Mouse (Mus musculus) cortical plate, adult 2 months (tissue): ENCODE results near the gene Wdr5. TPM values are rescaled to one million over a fixed set of nuclear protein-coding genes. Genes with fewer than 3 reads are reported as not detected.
A peak's percentile ranks its signal among the peaks of the same experiment; 100 is the strongest.

ENCODE experiments used
- H3K27ac ChIP-seq: fragments of 200-500 bp; 2 replicates; pipeline ENCODE4 v1.5.1; 2012; ENCODE audit warnings: low read length, control low read depth, inconsistent platforms; ENCODE audit not compliant: insufficient read depth
- H3K4me1 ChIP-seq: fragments of 200-500 bp; 2 replicates; pipeline ENCODE4 v1.6.1; 2011; ENCODE audit warnings: low read length; ENCODE audit not compliant: control insufficient read depth, insufficient read depth
- H3K4me3 ChIP-seq: fragments of 200-500 bp; 2 replicates; pipeline ENCODE4 v1.5.1; 2011; ENCODE audit warnings: mild to moderate bottlenecking, low read length, control low read depth; ENCODE audit not compliant: insufficient read depth
- CTCF ChIP-seq: fragments of 200-500 bp; IDR thresholded peaks from 2 replicates; pipeline ENCODE4 v1.5.1; 2011; ENCODE audit warnings: mild to moderate bottlenecking, control low read depth, low read length; ENCODE audit not compliant: insufficient read depth; ENCODE audit errors: extremely low read depth
- POLR2A ChIP-seq: fragments of 200-500 bp; IDR thresholded peaks from 2 replicates; pipeline ENCODE4 v1.6.1; 2011; ENCODE audit warnings: mild to moderate bottlenecking, low read length, control low read depth; ENCODE audit not compliant: insufficient read depth; ENCODE audit errors: extremely low read depth
- polyA plus RNA-seq: library from polyadenylated mRNA; depleted of rRNA; stranded (reverse); fragments of >200 nt; gene quantifications from 2 replicates; pipeline ENCODE4 v1.2.3, GENCODE M21; 2012; rRNA removed

The Wdr5 gene
- polyA plus RNA-seq, 1 experiment: 27.6 TPM

DNA sequence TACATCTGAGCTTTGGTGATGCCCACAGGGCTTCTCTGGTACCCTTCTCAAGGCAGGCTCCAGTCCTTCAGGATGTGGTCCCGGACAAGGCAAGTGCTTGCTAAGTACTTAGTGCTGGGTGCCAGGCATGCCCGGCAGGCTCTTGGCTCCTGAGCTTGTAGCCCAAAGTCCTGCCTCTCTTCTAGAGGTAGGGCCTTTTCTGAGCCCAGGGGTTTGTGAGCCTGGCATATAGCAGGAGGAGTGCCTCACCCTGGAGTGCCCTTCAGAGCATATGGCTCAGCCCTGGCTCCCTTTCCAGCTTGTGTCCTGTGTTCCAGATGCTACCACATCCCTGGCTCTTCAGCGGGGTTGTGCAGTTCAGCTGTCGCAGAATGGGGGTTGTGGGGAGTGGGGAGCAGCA is 49.7 kb downstream of the Wdr5 start:
- Histone ChIP-seq H3K4me1 (no peaks in the 10 kb centered on the region), H3K4me3 (no peak overlapping the region), H3K27ac (no peak overlapping the region)
- TF ChIP-seq POLR2A (no peak), CTCF (no peak)

DNA sequence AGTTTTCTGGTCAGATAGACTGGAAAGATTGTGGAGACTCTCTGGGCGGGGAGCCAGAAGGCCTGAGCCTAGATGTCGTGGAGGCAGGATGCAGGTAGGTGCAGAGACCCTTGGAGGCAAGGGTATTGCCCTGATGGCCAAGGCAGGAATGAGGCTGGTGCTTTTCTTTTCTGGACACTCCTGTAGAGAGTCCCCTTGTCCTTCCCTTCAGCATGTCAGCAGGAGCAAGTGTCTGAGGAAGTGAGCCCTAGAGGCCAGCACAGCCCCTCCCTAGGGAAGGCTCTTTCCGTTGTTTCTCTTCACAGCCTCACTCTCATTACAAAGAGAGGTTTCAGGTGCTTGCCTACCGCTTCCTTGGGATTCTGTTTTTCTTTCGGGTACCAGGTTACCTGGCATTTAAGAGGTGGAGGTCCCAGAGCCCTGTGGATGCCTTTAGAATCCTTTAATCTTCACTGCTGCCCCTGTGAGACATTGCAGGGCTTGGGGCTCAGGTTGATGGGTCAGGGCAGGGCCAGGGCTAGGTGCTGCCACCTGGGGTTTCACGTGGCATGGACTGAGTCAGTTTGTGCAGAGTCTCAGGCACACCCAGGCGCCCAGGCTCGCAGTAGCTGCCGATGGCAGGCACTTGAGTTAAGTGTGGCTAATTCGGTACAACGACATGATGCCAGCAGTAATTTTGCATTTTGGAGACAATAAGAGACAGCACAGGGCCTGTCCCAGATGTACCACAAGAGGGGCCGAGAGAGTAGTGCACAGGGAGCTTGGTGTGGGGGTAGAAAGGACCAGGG is 50.6 kb downstream of the Wdr5 start:
- H3K27ac ChIP-seq: no peak overlapping the region
- TF ChIP-seq CTCF (no peak), POLR2A (no peak)

DNA sequence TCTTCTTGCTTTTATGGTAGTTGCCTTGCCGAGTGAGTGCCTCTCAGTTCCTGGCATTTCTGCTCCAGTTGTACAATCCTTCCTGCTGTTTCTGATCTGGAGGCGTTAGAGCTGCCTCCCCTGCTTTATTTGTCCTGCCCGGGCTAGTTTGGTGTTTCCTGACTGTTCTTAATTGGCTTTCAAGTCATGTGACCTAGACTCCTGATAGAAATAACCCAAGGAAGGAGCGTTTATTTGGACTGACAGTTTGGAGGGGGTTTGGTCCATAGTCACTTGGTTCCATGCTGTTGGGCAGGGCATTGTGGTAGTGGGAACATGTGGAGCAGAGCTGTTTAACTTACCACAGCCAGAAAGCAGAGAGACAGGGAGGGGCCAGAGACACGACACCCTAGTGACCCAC is 55.9 kb downstream of the Wdr5 start:
- Histone ChIP-seq H3K27ac (no peak overlapping the region), H3K4me1 (peaks cover 4% of the 10 kb centered on the region), H3K4me3 (no peak overlapping the region)
- TF ChIP-seq POLR2A: no peak
- TF ChIP-seq CTCF: no peak

More for the DNA sequence above, 50.6 kb downstream of the Wdr5 start:
- Histone ChIP-seq H3K4me1 (no peaks in the 10 kb centered on the region), H3K4me3 (no peak overlapping the region)

DNA sequence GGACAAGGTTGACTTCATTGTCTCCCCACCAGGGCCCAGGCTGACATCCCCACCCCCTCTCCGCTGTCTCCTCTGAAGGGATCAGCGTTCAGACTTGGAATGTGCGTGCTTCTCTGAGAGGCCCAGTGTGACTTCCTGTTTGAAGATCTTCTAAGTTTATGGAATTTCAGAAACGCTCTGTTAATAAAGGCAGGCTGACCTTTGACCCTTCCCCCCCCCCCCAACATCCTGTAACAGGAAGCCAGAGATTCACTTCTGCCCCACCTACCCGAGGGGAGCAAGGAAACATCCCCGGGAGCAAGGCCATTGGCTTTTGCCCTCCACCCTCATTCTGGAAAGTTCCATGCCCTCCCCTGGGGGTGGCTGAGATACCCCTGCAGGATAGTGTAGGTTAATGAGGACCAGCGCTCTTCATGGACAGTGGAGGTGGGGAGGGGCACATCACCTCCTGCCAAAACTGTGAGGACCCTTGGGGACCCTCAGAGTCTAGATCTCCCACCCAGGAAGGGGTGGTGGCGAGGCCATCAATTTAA is 57.4 kb downstream of the Wdr5 start:
- H3K27ac ChIP-seq: no peak overlapping the region
- TF ChIP-seq CTCF: no peak
- TF ChIP-seq POLR2A: no peak
- peaks cover 4% of the 10 kb centered on the region for H3K4me1 ChIP-seq
- no peak overlapping the region for H3K4me3 ChIP-seq

DNA sequence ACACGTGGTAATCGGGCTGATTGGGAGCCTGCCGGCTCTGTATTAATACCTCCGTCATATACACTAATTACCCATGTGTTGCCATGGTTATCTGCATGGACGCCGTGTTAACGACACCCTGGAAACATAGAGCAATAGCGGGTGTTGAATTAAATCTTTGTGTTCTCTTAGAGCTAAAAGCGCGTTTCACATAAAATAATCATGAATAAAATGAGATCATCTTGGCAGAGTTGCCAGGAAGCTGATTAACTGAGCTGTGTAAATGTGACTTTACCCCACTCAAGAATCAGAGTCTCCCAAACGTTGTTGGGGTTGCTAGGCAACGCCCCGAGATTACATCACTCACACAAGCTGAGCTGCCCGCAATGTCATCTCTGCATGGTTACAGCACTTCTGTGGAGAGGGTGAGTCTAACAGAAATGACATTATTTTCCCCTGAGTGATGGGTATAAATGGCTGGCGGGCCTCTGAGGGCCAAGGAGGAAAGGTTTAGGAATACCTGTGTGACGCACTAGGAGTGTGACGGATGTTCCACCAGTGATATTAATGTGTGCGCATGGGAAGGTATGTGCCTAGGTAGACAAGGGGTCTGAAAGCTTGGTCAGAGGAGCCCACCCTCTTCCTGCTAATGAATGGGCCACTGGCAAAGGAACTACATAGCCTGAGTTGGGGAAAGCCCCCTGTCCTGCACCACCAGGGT is 58.1 kb downstream of the Wdr5 start:
- TF ChIP-seq CTCF: no peak
- TF ChIP-seq POLR2A: 0 out of 2 replicates have a peak, but pooled peaks have one; percentile 26
- Histone ChIP-seq H3K27ac (no peak overlapping the region), H3K4me1 (peaks cover 4% of the 10 kb centered on the region), H3K4me3 (peak overlapping the region; percentile 6)

DNA sequence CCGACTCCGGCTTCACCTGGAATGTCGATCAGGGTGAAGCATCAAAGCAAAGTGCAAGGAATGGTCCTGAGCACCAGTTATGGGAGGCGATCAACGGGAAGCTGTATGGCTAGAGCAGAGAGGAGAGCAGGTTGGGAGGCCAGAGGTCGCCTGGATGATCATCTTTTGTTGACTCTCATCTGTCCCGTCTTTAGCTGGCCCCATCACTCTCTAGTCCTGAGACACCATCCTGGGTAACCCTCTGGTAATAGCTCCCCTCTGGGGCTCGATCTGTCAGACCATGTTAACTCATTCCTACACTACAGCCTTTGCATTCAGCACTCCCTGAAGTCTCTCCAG is 58.6 kb downstream of the Wdr5 start:
- peak overlapping the region; percentile 6; the same call in 1 of the 2 replicates for H3K4me3 ChIP-seq
- H3K4me1 ChIP-seq: peaks cover 4% of the 10 kb centered on the region
- no peak overlapping the region for H3K27ac ChIP-seq
- no peak for TF ChIP-seq CTCF
- TF ChIP-seq POLR2A: no peak

DNA sequence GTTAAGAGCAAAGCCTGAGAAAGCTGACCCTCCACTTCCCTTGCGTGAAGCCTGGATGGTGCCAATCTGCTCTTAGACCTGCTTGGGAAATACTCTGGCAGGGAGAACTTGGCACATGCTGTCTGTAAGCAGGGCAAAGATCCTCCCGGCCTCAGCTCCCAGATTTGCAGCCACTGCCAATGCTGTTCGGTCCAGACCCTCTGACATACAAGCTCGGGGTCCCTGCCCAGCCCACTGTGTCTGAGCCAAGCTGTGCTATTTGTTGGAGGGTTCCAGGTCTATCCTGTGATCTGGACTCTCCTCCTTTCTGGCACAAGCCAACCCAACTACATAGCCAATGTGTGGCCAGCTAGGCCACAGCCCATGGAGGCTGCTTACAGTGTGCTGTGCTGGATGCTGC is 61.5 kb downstream of the Wdr5 start:
- no peak overlapping the region for H3K4me3 ChIP-seq
- TF ChIP-seq POLR2A: no peak

DNA sequence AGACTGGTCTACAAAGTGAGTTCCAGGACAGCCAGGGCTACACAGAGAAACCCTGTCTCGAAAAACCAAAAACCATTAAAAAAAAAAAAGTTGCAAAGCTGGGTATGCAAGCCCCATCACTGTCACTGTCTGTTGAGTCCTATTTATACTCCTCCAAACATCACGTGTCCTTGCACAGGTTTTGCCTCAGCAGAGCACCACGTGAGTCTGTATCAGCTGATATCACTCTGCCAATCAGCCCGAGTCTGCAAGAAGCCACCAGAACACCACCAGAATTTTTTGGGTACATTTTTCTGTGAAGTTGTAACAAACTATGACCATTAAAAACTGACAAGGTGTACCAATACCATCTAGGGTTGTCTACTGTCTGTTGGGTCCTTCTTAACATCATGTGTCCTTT is 63.6 kb downstream of the Wdr5 start:
- H3K27ac ChIP-seq: no peak overlapping the region
- TF ChIP-seq CTCF (no peak), POLR2A (no peak)
- H3K4me3 ChIP-seq: no peak overlapping the region
- H3K4me1 ChIP-seq: no peaks in the 10 kb centered on the region

More for the DNA sequence above, 61.5 kb downstream of the Wdr5 start:
- peaks cover 4% of the 10 kb centered on the region for H3K4me1 ChIP-seq
- no peak overlapping the region for H3K27ac ChIP-seq

DNA sequence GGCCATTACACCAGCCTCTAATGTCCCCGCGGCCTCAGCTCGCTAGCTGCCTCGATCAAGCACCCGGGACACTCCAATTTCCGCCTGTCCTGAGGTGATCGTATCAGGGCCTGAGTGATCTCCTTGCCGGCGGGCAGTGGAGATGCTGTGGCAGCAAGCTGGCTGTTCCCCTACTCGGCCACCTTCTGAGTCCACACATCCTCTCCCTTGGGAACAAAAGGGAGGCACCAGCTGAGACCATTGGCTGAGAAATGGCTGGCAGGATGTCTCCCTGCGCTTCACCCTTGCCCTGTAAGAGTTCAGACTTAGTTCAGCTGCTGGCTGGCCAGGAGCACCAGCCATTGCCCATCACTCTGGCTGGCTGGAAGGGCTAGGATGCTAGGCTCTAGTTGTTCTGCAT is 67.2 kb downstream of the Wdr5 start:
- Histone ChIP-seq H3K27ac (no peak overlapping the region), H3K4me1 (no peaks in the 10 kb centered on the region), H3K4me3 (no peak overlapping the region)
- TF ChIP-seq CTCF: no peak
- no peak for TF ChIP-seq POLR2A

DNA sequence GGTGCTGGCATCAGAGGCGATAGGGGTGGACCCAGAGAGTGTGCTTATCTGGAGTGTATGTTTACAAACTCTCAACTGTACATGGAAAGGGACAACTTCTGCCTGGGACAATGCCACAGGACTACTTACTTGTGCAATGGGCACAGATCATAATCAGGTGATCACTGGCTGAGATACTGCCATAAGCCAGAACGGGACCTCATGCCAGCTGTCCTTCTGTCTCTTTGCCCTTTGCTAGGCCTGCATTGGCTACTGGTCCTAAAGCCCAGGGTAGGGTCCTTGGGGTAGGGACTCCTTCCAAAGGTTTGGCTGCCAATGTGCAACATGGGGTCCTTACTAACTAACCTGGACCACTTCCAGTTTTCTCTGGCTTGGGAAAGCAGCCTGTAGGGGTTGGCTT is 68.1 kb downstream of the Wdr5 start:
- Histone ChIP-seq H3K4me3 (no peak overlapping the region), H3K27ac (no peak overlapping the region), H3K4me1 (no peaks in the 10 kb centered on the region)
- TF ChIP-seq POLR2A (no peak), CTCF (no peak)

DNA sequence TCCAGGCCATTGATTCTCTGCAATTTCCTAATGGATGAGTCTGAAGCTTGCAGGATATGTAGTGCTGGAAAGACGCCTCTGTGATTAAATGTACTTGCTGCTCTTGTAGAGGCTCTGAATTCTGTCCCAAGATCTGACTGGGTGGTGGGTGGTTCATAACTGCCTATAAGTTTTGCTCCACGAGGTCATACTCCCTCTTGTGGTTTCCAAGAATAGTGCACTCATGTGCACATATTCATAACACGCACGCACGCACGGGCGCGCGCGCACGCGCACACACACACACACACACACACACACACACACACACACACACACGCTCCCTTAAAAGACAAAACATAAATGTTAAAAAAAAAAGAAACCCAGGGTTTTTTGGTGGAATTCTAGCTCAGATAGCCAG is 69.6 kb downstream of the Wdr5 start:
- Histone ChIP-seq H3K27ac (no peak overlapping the region), H3K4me3 (no peak overlapping the region), H3K4me1 (no peaks in the 10 kb centered on the region)
- no peak for TF ChIP-seq CTCF
- no peak for TF ChIP-seq POLR2A

Other genes with a start within 250 kb of the Wdr5 start
- 10.4 and 11.0 TPM in 2 replicates for gene Vav2, start 88.1 kb upstream of the Wdr5 start, polyA plus RNA-seq
- 48.0 and 48.2 TPM in 2 replicates for gene Brd3os, start 72.8 kb upstream of the Wdr5 start, polyA plus RNA-seq
- 21.7 and 23.2 TPM in 2 replicates for gene Brd3, start 7.5 kb upstream of the Wdr5 start, polyA plus RNA-seq
- 17.3 and 18.4 TPM in 2 replicates for gene Rxra, start 161.3 kb downstream of the Wdr5 start, polyA plus RNA-seq